Mouse (Mus musculus): ENCODE results near the gene Dmrtb1.

DNA sequence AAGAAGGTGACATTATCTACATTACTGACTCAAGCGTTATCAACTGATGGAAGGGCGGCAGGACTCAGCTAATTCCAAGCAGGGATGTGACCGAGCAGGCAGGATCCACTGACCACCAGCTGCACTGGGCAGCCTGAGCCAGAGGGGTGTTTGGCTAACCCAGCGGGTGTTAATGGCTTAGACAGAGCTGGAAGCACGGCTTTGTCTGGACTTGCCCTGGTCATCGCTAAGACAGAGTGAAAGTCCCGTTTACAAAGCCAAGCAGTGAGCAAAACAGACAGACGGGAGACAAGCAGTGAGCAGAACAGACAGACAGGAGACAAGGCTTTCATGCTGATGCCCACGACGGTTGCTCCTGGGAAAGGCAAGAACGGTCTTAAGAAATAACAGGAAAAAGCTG is 4.2 kb upstream of the Dmrtb1 start:
- TF ChIP-seq CTCF (IDR thresholded peaks at IDR 0.05; ENCODE audit: extremely low read depth, insufficient read length, insufficient replicate concordance, low read depth, low read length) (no peak), POLR2A (IDR thresholded peaks at IDR 0.05; ENCODE audit: low read depth, low read length) (no peak)

Data from small intestine, adult 2 months (tissue).